Mouse (Mus musculus): ENCODE data around the gene Tmem179b. TPM values are rescaled to one million over a fixed set of nuclear protein-coding genes. Genes with fewer than 3 reads are reported as not detected.
"Not testable (repeated sequence)": the region's sequence is repeated elsewhere in the genome, so short reads cannot be mapped to it uniquely, and the experiment has no call there.

Tmem179b gene
- total RNA-seq, 2 experiments from 2014 or later, result 8.3 to 9.8 TPM

- no peak for DNase-seq
These were observed 39.9 kb downstream of the Tmem179b start for GRCm38 (mm10) chr19:8734334-8734733.

DNA sequence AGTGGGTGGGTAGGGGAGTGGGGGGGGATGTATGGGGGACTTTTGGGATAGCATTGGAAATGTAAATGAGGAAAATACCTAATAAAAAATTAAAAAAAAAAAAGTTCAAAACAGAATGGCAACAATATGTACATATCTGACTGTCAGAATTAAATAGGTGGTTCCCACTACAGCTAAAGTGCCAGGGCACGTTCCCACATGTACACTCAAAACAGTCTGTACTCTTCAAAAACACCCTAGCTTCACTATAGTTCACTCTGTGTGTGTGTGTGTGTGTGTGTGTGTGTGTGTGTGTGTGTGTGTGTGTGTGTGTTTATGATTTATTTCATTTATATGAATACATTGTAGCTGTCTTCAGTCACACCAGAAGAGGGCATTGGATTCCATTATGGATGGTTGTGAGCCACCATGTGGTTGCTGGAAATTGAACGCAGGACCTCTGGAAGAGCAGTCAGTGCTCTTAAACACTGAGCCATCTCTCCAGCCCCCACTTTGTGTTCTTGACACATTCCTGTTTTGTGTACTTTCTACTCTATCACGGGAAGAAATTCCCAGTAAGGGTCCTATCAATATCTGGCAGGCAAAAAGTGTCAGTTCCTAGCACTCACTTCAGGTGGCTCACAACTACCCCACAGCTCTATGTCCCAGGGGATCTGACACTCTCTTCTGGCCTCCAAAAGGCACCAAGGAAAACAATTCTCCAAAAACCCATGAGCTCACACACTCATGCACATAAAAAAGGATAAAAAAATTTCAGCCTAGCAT, 45.8 kb downstream of the Tmem179b start:
- not testable (repeated sequence) for DNase-seq

- no peak for DNase-seq
These were observed 46.7 kb downstream of the Tmem179b start for GRCm38 (mm10) chr19:8727495-8728114.

DNA sequence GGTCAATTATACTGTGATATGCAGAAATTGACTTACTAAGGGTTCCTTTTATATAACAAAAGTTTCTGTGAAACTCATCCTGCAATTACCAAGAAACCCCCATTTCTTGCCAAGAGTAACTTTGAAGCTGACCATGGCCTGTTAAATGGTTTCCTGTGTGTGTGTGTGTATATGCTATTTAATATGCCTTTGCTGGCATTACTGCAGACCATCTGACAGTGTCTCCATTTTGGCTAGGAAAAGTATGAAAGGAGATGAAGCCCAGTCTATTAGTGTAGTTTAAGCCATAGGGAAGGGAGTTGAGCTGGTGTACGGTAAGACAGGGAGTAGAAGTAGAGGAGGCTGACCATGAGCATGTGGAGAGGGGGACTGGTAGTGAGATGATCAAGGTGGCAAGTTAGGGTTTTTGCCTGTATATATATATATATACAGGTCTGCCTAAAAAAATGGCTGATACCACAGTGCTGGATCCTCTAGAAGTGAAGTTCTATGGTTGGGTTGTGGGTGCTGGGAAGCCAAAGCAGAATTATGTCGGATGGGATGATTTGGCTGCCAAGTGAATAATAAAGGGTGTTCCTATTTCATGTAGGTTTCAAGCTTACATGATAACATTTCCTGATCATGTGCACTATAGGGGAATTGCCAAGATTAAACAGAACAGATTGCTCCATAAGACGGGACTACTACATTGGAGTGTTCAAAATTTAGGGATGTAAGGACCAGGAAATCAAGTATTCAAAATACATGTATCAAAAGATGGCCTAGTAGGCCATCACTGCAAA, 47.5 kb downstream of the Tmem179b start:
- no peak for DNase-seq

DNA sequence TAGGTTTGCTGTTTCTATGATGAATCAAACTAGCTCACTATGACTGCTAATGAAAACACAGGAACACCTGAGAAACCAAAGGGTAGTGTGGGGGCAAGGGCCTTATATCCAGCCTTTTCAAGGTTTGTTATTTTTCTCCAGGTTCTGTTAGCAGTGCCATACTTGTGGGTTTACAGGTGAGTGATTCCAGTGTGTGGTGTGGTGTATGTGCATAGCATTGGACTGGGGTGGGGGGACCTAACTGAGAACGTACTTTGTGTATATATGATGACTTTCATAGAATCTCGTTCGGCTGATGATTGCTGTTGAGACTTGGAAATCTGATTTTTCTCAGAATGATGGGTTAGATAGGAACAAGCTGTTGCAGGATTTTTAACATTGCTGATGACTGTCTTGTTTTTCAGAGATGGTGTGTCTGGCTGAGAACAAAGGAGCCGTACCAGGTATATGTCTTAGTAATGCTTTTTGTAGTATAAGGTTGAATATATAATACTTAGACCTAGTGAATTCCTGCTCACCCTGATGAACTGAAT, 49.1 kb downstream of the Tmem179b start:
- DNase-seq, result no peak

DNA sequence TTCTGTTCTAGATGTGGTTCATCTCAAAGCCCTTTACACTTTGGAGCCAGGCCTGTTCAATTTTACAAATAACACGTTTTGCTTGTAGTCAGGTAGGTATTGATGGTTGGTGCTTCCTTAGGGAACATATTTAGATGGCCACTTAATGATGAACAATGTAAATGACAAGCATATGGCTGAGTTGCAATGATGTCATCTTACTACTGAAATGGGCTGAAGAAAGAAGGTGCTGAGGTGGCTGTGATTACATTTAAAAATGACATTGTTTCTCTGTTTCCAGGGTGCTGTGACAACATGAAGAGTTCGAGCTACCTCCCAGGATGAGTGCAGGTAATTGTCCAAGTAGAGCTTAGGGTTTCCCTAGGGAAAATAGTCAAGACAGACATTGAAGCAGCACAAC, 49.9 kb downstream of the Tmem179b start:
- DNase-seq, result no peak

GRCm38 (mm10) chr19:8723574-8724346, 50.5 kb downstream of the Tmem179b start:
- DNase-seq, result no peak

DNA sequence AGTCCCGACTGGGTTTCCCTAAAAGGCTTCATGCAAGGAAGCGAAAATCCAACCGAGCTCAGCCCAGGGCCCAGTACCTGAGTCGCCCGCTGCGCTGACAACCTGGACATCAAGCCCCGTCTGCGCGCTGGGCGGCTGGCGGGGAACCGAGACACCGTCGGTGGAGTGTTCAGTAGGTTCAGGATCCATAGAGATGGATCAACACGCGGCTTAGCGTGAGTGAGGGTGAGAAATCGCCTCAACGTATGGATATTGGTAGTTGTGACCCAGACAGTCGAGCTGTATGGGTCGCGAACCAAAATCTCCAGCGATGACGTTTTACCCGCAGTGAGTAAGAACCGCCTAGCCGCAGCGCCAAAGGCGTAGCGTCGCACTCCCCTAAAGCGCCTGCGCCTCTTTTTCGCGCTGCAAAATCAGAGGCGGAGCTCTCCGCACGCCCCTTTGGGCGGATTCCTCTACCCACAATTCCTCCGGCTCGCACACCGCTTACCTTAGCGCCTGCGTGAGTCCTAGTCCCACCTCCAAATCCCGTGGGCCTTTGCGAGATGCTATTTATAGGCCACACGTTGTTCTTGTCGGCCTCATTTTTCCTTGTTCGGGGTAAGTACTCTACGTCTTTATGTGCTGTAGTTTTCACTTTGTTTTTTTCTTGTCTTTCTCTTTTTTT, 51.2 kb downstream of the Tmem179b start, which contains the start of gene Slc3a2:
Gene Slc3a2 (minus strand): TSS at position 463 of the 667 bp plus-strand sequence.
- DNase-seq, result peak; percentile 96

GRCm38 (mm10) chr19:8722559-8722906, 51.7 kb downstream of the Tmem179b start:
- DNase-seq, result no peak

Small RNAs within 50 kb of the gene (microRNA-seq; reads per million reads assigned to microRNA genes)
- 0 reads per million in 2 experiments for gene Mir6992 (ENCODE audit: borderline replicate concordance in 2 of 2)

Other genes starting within 250 kb of the Tmem179b start
- not detected for gene Slc22a8, start 183.2 kb downstream of the Tmem179b start, total RNA-seq (2021)
- gene Slc22a6, start 156.4 kb downstream of the Tmem179b start, total RNA-seq (2021), result not detected
- not detected for gene Chrm1, start 110.7 kb downstream of the Tmem179b start, total RNA-seq (2021)
- 10 to 100 TPM; 26.7 to 34.6 TPM for gene Slc3a2, start 51.1 kb downstream of the Tmem179b start, total RNA-seq (2021)
- 10 to 100 TPM; 16.9 to 18.2 TPM for gene Wdr74, start 38.6 kb downstream of the Tmem179b start, total RNA-seq (2021)
- gene 1700092M07Rik, start 33.7 kb downstream of the Tmem179b start, total RNA-seq (2021), result not detected
- gene Stx5a, start 33.1 kb downstream of the Tmem179b start, total RNA-seq (2021), result 10 to 100 TPM; 20.9 to 21.6 TPM
- 10 to 100 TPM; 32.4 to 33.8 TPM for gene Nxf1, start 17.4 kb downstream of the Tmem179b start, total RNA-seq (2021)
- gene Tmem223, start 3.5 kb downstream of the Tmem179b start, total RNA-seq (2021), result 10 to 100 TPM; 82.8 to 87.5 TPM
- gene Taf6l, start 11.9 kb upstream of the Tmem179b start, total RNA-seq (2021), result 1 to 10 TPM; 4.8 to 5.8 TPM
- gene Polr2g, start 24.1 kb upstream of the Tmem179b start, total RNA-seq (2021), result 10 to 100 TPM; 29.3 to 34.7 TPM
- gene Zbtb3, start 28.1 kb upstream of the Tmem179b start, total RNA-seq (2021), result under 1 TPM; 0.43 to 0.56 TPM
- gene Ttc9c, start 44.9 kb upstream of the Tmem179b start, total RNA-seq (2021), result 10 to 100 TPM; 10.9 to 13.1 TPM
- gene Hnrnpul2, start 45.5 kb upstream of the Tmem179b start, total RNA-seq (2021), result 10 to 100 TPM; 34.7 to 38.6 TPM
- not detected for gene AC129217.1, start 55.3 kb upstream of the Tmem179b start, total RNA-seq (2021)
- 10 to 100 TPM; 15.7 to 20.8 TPM for gene Bscl2, start 63.0 kb upstream of the Tmem179b start, total RNA-seq (2021)
- not detected for gene Gng3, start 64.7 kb upstream of the Tmem179b start, total RNA-seq (2021)
- gene Lrrn4cl, start 76.3 kb upstream of the Tmem179b start, total RNA-seq (2021), result 10 to 100 TPM in 1 of 2 experiments, 1 to 10 TPM in 1; 6.8 to 10.9 TPM
- 100 to 1,000 TPM; 190 to 208 TPM for gene Ubxn1, start 97.0 kb upstream of the Tmem179b start, total RNA-seq (2021)
- 10 to 100 TPM; 50.8 to 57.0 TPM for gene Uqcc3, start 106.5 kb upstream of the Tmem179b start, total RNA-seq (2021)
- 10 to 100 TPM in 1 of 2 experiments, 1 to 10 TPM in 1; 4.8 to 10.3 TPM for gene Lbhd1, start 109.3 kb upstream of the Tmem179b start, total RNA-seq (2021)
- gene Gm49403, start 109.5 kb upstream of the Tmem179b start, total RNA-seq (2021), result not detected
- 10 to 100 TPM; 13.1 to 18.0 TPM for gene 1810009A15Rik, start 114.4 kb upstream of the Tmem179b start, total RNA-seq (2021)
- not detected for gene Gm49416, start 114.5 kb upstream of the Tmem179b start, total RNA-seq (2021)
- gene Ints5, start 118.5 kb upstream of the Tmem179b start, total RNA-seq (2021), result 1 to 10 TPM; 8.3 to 9.4 TPM
- 10 to 100 TPM; 23.1 to 25.9 TPM for gene Ganab, start 123.6 kb upstream of the Tmem179b start, total RNA-seq (2021)
- gene B3gat3, start 145.9 kb upstream of the Tmem179b start, total RNA-seq (2021), result 10 to 100 TPM; 27.2 to 28.3 TPM
- 10 to 100 TPM in 1 of 2 experiments, 1 to 10 TPM in 1; 6.7 to 18.4 TPM for gene Rom1, start 154.9 kb upstream of the Tmem179b start, total RNA-seq (2021)
- gene Eml3, start 155.1 kb upstream of the Tmem179b start, total RNA-seq (2021), result 1 to 10 TPM; 6.0 to 7.2 TPM
- gene Mta2, start 167.4 kb upstream of the Tmem179b start, total RNA-seq (2021), result 10 to 100 TPM; 19.5 to 21.9 TPM
- 1 to 10 TPM; 5.7 to 7.2 TPM for gene Tut1, start 179.4 kb upstream of the Tmem179b start, total RNA-seq (2021)
- gene Eef1g, start 192.6 kb upstream of the Tmem179b start, total RNA-seq (2021), result 100 to 1,000 TPM; 464 to 492 TPM
- 100 to 1,000 TPM; 183 to 204 TPM for gene Ahnak, start 214.8 kb upstream of the Tmem179b start, total RNA-seq (2021)

Data from gastrocnemius, postnatal 25 days (tissue).